Mouse (Mus musculus) hindbrain, embryonic 16.5 days (tissue): ENCODE measurements around the gene Gm5737. TPM values are rescaled to one million over a fixed set of nuclear protein-coding genes. Genes with fewer than 3 reads are reported as not detected.
A peak's percentile ranks its signal among the peaks of the same experiment; 100 is the strongest.

Source experiments
- ATAC-seq: fragments of 200-750 bp; cut with Nextera tagmentation; 2 replicates; pipeline ENCODE4 v1.8.0; 2017; ENCODE audit warnings: moderate TSS enrichment, moderate library complexity
- H3K27ac ChIP-seq: fragments of 300-500 bp; sonication (generic); 2 replicates; pipeline ENCODE4 v1.5.1; 2014; ENCODE audit warnings: low read depth, mild to moderate bottlenecking, control low read depth, low read length, moderate library complexity
- H3K27me3 ChIP-seq: fragments of 300-500 bp; sonication (generic); replicated peaks from 2 replicates; pipeline ENCODE4 v1.6.1; 2014; ENCODE audit warnings: low read length; ENCODE audit not compliant: control insufficient read depth, insufficient read depth
- H3K36me3 ChIP-seq: fragments of 300-500 bp; sonication (generic); 2 replicates; pipeline ENCODE4 v1.6.1; 2014; ENCODE audit warnings: mild to moderate bottlenecking, low read length, moderate library complexity, mixed read lengths; ENCODE audit not compliant: control insufficient read depth, insufficient read depth
- H3K4me1 ChIP-seq: fragments of 300-500 bp; sonication (generic); 2 replicates; pipeline ENCODE4 v1.6.1; 2014; ENCODE audit warnings: low read depth, low read length; ENCODE audit not compliant: control insufficient read depth, insufficient read depth
- H3K4me2 ChIP-seq: fragments of 300-500 bp; sonication (generic); 2 replicates; pipeline ENCODE4 v1.6.1; 2014; ENCODE audit warnings: mild to moderate bottlenecking, low read length, control low read depth, moderate library complexity
- H3K4me3 ChIP-seq: fragments of 300-500 bp; sonication (generic); 2 replicates; pipeline ENCODE4 v1.5.1; 2014; ENCODE audit warnings: mild to moderate bottlenecking, low read length, control low read depth, moderate library complexity
- H3K9ac ChIP-seq: fragments of 300-500 bp; sonication (generic); 2 replicates; pipeline ENCODE4 v1.6.1; 2014; ENCODE audit warnings: low read depth, mild to moderate bottlenecking, control low read depth, low read length, moderate library complexity
- H3K9me3 ChIP-seq: fragments of 300-500 bp; sonication (generic); 2 replicates; pipeline ENCODE4 v1.6.1; 2014; ENCODE audit warnings: mild to moderate bottlenecking, low read length, moderate library complexity; ENCODE audit not compliant: control insufficient read depth
- WGBS: fragments of 180-500 bp; shearing (Covaris S2); extraction: QIAGEN DNeasy Blood & Tissue Kit; methylation state at CpG from one replicate; pipeline ENCODE4 v1.1.7; 2014; 5-methylcytosine and 5-hydroxymethylcytosine counted together
- polyA plus RNA-seq: library from polyadenylated mRNA; unstranded; fragments of >200 nt; fragmentation: Nextera tagmentation; extraction: Ambion mirVana; gene quantifications from 2 replicates; pipeline ENCODE4 v1.2.1, GENCODE M21; 2015

The Gm5737 gene
- polyA plus RNA-seq, 1 experiment from 2014 or later, result 0.11 TPM

- H3K4me1 ChIP-seq, result no peaks in the 10 kb centered on the region; the same call in 1 of the 2 replicates
- 5% methylated on average over 12 of the region's 12 CpGs for WGBS
- peak overlapping the region; percentile 57 for H3K4me2 ChIP-seq
- no peak for ATAC-seq
- H3K27ac ChIP-seq, result peak overlapping the region; percentile 45
- no peaks in the 10 kb centered on the region; the same call in 1 of the 2 replicates for H3K27me3 ChIP-seq
- H3K4me3 ChIP-seq, result peak overlapping the region; percentile 65
- H3K9me3 ChIP-seq, result no peaks in the 10 kb centered on the region
- H3K36me3 ChIP-seq, result no peaks in the 10 kb centered on the region
- H3K9ac ChIP-seq, result peak overlapping the region; percentile 60
Measured at GRCm38 (mm10) chr7:120836361-120836760, 24.2 kb downstream of the Gm5737 start.

GRCm38 (mm10) chr7:120838436-120839160 lies 26.4 kb downstream of the Gm5737 start:
- ATAC-seq, result no peak
- no peaks in the 10 kb centered on the region for H3K36me3 ChIP-seq
- H3K4me2 ChIP-seq, result no peak overlapping the region
- no peak overlapping the region for H3K9ac ChIP-seq
- WGBS, result 69% methylated on average over 5 of the region's 5 CpGs
- H3K4me1 ChIP-seq, result no peaks in the 10 kb centered on the region; the same call in 1 of the 2 replicates
- H3K27me3 ChIP-seq, result no peaks in the 10 kb centered on the region; the same call in 1 of the 2 replicates
- no peak overlapping the region for H3K4me3 ChIP-seq
- no peak overlapping the region for H3K27ac ChIP-seq
- H3K9me3 ChIP-seq, result no peaks in the 10 kb centered on the region

GRCm38 (mm10) chr7:120839786-120840185 lies 27.6 kb downstream of the Gm5737 start:
- no peak for ATAC-seq
- no peaks in the 10 kb centered on the region for H3K36me3 ChIP-seq
- H3K9ac ChIP-seq, result no peak overlapping the region
- H3K27me3 ChIP-seq, result no peaks in the 10 kb centered on the region; the same call in 1 of the 2 replicates
- H3K4me1 ChIP-seq, result peaks cover 6% of the 10 kb centered on the region
- no peak overlapping the region for H3K27ac ChIP-seq
- H3K9me3 ChIP-seq, result no peaks in the 10 kb centered on the region
- no peak overlapping the region for H3K4me3 ChIP-seq
- WGBS, result 74% methylated on average over 2 of the region's 2 CpGs
- no peak overlapping the region for H3K4me2 ChIP-seq

- peak within 1 kb of the TSS; percentile 91 for H3K27ac ChIP-seq
- no peaks in the 10 kb centered on the region for H3K36me3 ChIP-seq
- H3K9ac ChIP-seq, result peak within 1 kb of the TSS; percentile 83
- peak; percentile 94 for ATAC-seq
- peak within 1 kb of the TSS; percentile 73 for H3K4me2 ChIP-seq
- peak within 1 kb of the TSS; percentile 66 for H3K4me3 ChIP-seq
- H3K4me1 ChIP-seq, result peaks cover 15% of the 10 kb centered on the region
- no peaks in the 10 kb centered on the region; the same call in 1 of the 2 replicates for H3K27me3 ChIP-seq
- 3% methylated on average over 34 of the region's 35 CpGs for WGBS
- no peaks in the 10 kb centered on the region for H3K9me3 ChIP-seq
Measured at GRCm38 (mm10) chr7:120842345-120843036, 30.3 kb downstream of the Gm5737 start, which contains the start of gene Eef2k. Gene Eef2k, plus strand, starts transcription at chr7:120842831.

GRCm38 (mm10) chr7:120843037-120843621 lies 31.0 kb downstream of the Gm5737 start:
- H3K4me1 ChIP-seq, result peaks cover 15% of the 10 kb centered on the region
- peak overlapping the region; percentile 73 for H3K4me2 ChIP-seq
- H3K27me3 ChIP-seq, result no peaks in the 10 kb centered on the region
- peak overlapping the region; percentile 66 for H3K4me3 ChIP-seq
- peak overlapping the region; percentile 83 for H3K9ac ChIP-seq
- no peaks in the 10 kb centered on the region for H3K36me3 ChIP-seq
- ATAC-seq, result peak; percentile 86
- WGBS, result under 1% methylated on average over 39 of the region's 40 CpGs
- no peaks in the 10 kb centered on the region for H3K9me3 ChIP-seq
- H3K27ac ChIP-seq, result peak overlapping the region; percentile 91

GRCm38 (mm10) chr7:120843852-120844435 lies 31.8 kb downstream of the Gm5737 start:
- peak; percentile 21 for ATAC-seq
- H3K36me3 ChIP-seq, result no peaks in the 10 kb centered on the region
- peak overlapping the region; percentile 66 for H3K4me3 ChIP-seq
- no peaks in the 10 kb centered on the region for H3K27me3 ChIP-seq
- H3K9ac ChIP-seq, result peak overlapping the region; percentile 83
- peak overlapping the region; percentile 73 for H3K4me2 ChIP-seq
- no peaks in the 10 kb centered on the region for H3K9me3 ChIP-seq
- peaks cover 15% of the 10 kb centered on the region for H3K4me1 ChIP-seq
- H3K27ac ChIP-seq, result peak overlapping the region; percentile 91
- WGBS, result under 1% methylated on average over 16 of the region's 16 CpGs

- 7% methylated on average over 9 of the region's 9 CpGs for WGBS
- no peaks in the 10 kb centered on the region for H3K9me3 ChIP-seq
- peaks cover 15% of the 10 kb centered on the region for H3K4me1 ChIP-seq
- H3K9ac ChIP-seq, result 0 out of 2 replicates have a peak overlapping the region, but pooled peaks have one; percentile 1
- ATAC-seq, result no peak
- H3K4me2 ChIP-seq, result peak overlapping the region; percentile 73
- peak overlapping the region; percentile 66 for H3K4me3 ChIP-seq
- H3K27me3 ChIP-seq, result no peaks in the 10 kb centered on the region
- H3K27ac ChIP-seq, result no peak overlapping the region
- H3K36me3 ChIP-seq, result no peaks in the 10 kb centered on the region
Measured at GRCm38 (mm10) chr7:120844689-120845088, 32.5 kb downstream of the Gm5737 start.

- Histone ChIP-seq H3K4me3 (no peak overlapping the region), H3K36me3 (no peaks in the 10 kb centered on the region), H3K9ac (no peak overlapping the region), H3K4me1 (peaks cover 27% of the 10 kb centered on the region), H3K27me3 (no peaks in the 10 kb centered on the region), H3K9me3 (no peaks in the 10 kb centered on the region), H3K27ac (no peak overlapping the region), H3K4me2 (no peak overlapping the region)
- 87% methylated on average over 3 of the region's 3 CpGs for WGBS
- no peak for ATAC-seq
Measured at GRCm38 (mm10) chr7:120848831-120849512, 36.8 kb downstream of the Gm5737 start.
